Mouse (Mus musculus) T-cell, adult 66 days (primary cell): Measurements from ENCODE around the gene Cd163. TPM values are rescaled to one million over a fixed set of nuclear protein-coding genes. Genes with fewer than 3 reads are reported as not detected.

Experiments
- total RNA-seq, 2 experiments: library from RNA; stranded (reverse); gene quantifications; 3 replicates in 1 of 2; 4 replicates in 1 of 2; pipeline ENCODE4 v1.2.4; 2023

Gene Cd163
- 1 to 10 TPM; 9.1 to 9.8 TPM for total RNA-seq

DNA sequence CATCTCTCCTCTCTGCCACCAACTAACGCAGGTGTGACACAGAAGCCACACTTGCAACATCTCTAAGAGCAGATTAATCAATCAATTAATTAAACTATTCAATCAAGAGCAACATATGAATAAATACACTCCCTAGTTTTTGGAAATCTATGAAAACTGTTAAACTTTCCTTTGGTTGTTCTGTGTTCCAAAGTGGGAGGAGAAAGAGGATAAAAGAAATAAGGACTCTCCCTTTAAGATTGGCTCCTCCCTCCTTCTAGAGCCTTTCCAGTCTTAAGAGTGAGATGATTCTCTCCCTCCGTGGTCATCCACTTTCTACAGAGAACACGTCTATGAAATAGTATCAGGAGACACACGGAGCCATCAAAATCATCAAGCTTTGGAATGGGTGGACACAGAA is at the start of gene Cd163:
Gene Cd163, plus strand, starts transcription at position 301 of the 400 bp plus-strand sequence.

Other genes with a start within 250 kb of the Cd163 start
- not detected for gene Vmn2r27, start 72.8 kb upstream of the Cd163 start, total RNA-seq
- 10 to 100 TPM; 69.1 to 75.2 TPM for gene Pex5, start 110.4 kb downstream of the Cd163 start, total RNA-seq
- gene Clstn3, start 160.1 kb downstream of the Cd163 start, total RNA-seq = 10 to 100 TPM; 88.9 to 98.8 TPM
- gene C1rl, start 188.5 kb downstream of the Cd163 start, total RNA-seq = not detected
- gene C1ra, start 207.7 kb downstream of the Cd163 start, total RNA-seq = not detected
- gene C1s1, start 237.7 kb downstream of the Cd163 start, total RNA-seq = not detected